Mouse (Mus musculus) liver, embryonic 14.5 days (tissue): ENCODE measurements around the gene Mmp21.

Experiments used
- CTCF ChIP-seq: IDR thresholded peaks from 2 replicates; pipeline ENCODE4 v1.5.1; 2016; ENCODE audit warnings: antibody characterized with exemption, low read depth, control low read depth
- EP300 ChIP-seq: IDR thresholded peaks from 2 replicates; pipeline ENCODE4 v1.6.1; 2016; ENCODE audit warnings: antibody characterized with exemption, low read depth

DNA sequence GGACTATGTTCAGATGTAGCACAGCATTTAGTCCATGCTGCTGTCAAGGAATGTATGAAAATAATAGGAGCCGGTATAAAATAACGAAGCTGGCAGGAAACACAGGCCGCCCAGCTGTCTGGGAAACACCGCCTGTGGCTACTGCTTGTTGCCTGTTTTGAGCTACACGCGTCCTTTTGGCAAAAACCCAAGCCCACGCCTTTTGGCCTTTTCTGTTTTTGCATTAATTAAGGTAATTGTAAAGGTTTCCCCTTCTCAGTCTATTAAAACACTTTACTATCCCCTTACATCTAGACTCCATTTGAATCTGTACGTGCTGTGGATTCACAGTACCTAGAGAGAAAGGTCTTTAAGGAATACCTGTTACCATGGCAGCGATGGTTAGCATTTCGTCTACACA is 45.0 kb upstream of the Mmp21 start:
- TF ChIP-seq CTCF (no peak), EP300 (no peak)
